In genomic region chr11:108064401-108064800, GRCm38 (mm10) we compare ENCODE assay signal across 17 mouse cellular contexts.
A peak's percentile ranks its signal among the peaks of the same experiment; 100 is the strongest.
DNase-seq lines count a peak whose midpoint lies in the region; ATAC-seq and TF ChIP-seq lines count a peak whose summit lies in the region.
"Had no signal": no experiment of that assay in that cellular context is flagged by ENCODE, and none has a peak within 500 bp of the region (broad histone marks: within the 10 kb centered on the region; RNA-seq: fewer than 3 reads in every experiment).

No protein-coding gene starts in this region.

- no peak for TF ChIP-seq CTCF in Patski (IDR thresholded peaks at IDR 0.05)

- peak; percentile 92 for DNase-seq in heart, adult 11 months
- no peak for DNase-seq in heart, postnatal 14 days
- DNase-seq in layer of hippocampus, adult 9-11 months: peak; percentile 44
- DNase-seq in layer of hippocampus, postnatal 14 days (ENCODE audit: low spot score in 2 of 2): no peak
- peak; percentile 70 for DNase-seq in 3T3-L1 (ENCODE audit: low read depth, low spot score)
- peak; percentile 33 for DNase-seq in Patski (ENCODE audit: low read depth, low spot score)
- DNase-seq in adipocyte (ENCODE audit: low spot score): no peak
- no peak for DNase-seq in retina, embryonic 14.5 days (ENCODE audit: low spot score)
- DNase-seq: adrenal gland, postnatal 10 days; cerebellum, adult 8-10 months; kidney, postnatal 10 days; liver; right cerebral cortex, postnatal 4 days; thymus, postnatal 4 days had no signal

- in situ Hi-C loops in Patski (cut with MboI; ENCODE audit: low pct_unique_long_range_greater_than_20kb): no loop called here

- CTCF ChIA-PET in Patski (lab: Charles Lee): interaction anchor here (1.0 to 1.1 kb wide), 2 partner anchors 12 to 43 kb away, joined by 3 read pairs; no protein-coding TSS in a partner anchor

- no peaks in the 10 kb centered on the region for H3K27me3 ChIP-seq in Patski
- H3K27me3 ChIP-seq: embryonic facial prominence, embryonic 13.5 days; hindbrain, embryonic 15.5 days had no signal

- POLR2A ChIA-PET in Patski (lab: Charles Lee): interaction anchor here (0.6 to 1.3 kb wide), 2 partner anchors 29 to 356 kb away, joined by 3 read pairs; no protein-coding TSS in a partner anchor

- peak; percentile 71 for ATAC-seq in Patski
- ATAC-seq: intestine, embryonic 16.5 days had no signal

- intact Hi-C loops in heart, postnatal 14 days (cut with DNase I): no loop called here

Comparison
In these comparisons a context has a peak if more than half of its experiments do, and no peak if none do; other contexts are left out.
1. DNase-seq: peak in heart, adult 11 months (single experiment), layer of hippocampus, adult 9-11 months (single experiment), 3T3-L1 (single experiment) and Patski (single experiment); none in heart, postnatal 14 days (0 of 2), layer of hippocampus, postnatal 14 days (0 of 2), adipocyte (single experiment) and retina, embryonic 14.5 days (single experiment).